Mouse (Mus musculus) skeletal muscle tissue, adult 2 months (tissue): ENCODE data around the gene Mrps6.

Experiments used
- DNase-seq: peaks from one replicate; pipeline ENCODE4 v3.0.0-alpha.2; 2012; ENCODE audit warnings: low read depth, low spot score

The Mrps6 gene

GRCm38 (mm10) chr16:92057852-92058643 is at the start of gene Mrps6, which contains the start of the genes Gm49711 and Slc5a3:
Mrps6 (plus strand) TSS chr16:92058270.
Gm49711 (plus strand) TSS chr16:92058316.
Slc5a3 (plus strand) TSS chr16:92058322.
- peak; percentile 60 for DNase-seq

GRCm38 (mm10) chr16:92009586-92009985 is 48.5 kb upstream of the Mrps6 start:
- DNase-seq: no peak

GRCm38 (mm10) chr16:92016792-92017191 is 41.3 kb upstream of the Mrps6 start:
- DNase-seq: no peak

DNA sequence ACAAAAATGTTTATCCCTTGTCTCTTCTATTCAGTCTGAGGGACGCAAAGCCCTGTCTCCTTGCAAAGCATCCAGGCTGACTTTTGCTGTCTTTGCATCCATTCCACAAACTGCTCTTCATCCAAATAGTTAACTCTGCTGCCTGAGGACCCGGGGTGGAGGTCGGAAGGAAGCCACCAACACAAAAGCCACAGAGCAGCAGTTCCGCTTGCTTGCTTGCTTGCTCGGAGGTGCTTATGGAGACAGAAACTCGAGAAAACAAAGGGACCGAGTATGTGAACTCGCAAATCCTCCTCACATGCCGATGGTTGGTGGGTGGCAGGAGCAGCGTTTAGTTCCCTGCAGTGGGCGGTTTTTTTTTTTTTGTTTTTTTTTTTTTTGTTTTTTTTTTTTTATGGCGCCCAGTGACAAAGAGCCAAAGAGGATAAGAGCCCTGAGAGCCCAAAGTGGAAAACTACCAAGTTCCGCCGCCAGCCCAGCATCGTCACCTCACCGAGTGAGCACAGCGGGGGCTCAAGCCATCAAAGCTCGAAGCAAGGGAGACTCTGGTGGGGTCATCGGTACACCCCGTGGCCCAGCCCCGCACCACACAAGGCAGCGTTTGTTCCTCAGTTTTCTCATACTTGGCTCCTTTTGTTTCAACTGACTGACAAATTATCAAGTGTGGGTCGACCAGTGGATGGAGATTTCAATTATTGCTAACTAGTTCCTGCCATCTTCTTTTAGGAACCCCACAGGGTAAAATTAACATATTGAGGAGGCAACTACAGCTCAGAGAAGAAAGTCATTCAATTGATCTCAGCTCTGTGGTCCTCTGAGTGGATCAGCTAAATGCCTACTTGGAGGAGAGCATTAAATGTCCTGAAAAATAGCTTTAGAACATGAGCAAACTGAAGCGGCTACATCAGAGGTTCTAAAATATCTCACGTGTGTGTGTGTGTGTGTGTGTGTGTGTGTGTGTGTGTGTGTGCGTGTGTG is 38.6 kb upstream of the Mrps6 start:
- peak; percentile 9 for DNase-seq

DNA sequence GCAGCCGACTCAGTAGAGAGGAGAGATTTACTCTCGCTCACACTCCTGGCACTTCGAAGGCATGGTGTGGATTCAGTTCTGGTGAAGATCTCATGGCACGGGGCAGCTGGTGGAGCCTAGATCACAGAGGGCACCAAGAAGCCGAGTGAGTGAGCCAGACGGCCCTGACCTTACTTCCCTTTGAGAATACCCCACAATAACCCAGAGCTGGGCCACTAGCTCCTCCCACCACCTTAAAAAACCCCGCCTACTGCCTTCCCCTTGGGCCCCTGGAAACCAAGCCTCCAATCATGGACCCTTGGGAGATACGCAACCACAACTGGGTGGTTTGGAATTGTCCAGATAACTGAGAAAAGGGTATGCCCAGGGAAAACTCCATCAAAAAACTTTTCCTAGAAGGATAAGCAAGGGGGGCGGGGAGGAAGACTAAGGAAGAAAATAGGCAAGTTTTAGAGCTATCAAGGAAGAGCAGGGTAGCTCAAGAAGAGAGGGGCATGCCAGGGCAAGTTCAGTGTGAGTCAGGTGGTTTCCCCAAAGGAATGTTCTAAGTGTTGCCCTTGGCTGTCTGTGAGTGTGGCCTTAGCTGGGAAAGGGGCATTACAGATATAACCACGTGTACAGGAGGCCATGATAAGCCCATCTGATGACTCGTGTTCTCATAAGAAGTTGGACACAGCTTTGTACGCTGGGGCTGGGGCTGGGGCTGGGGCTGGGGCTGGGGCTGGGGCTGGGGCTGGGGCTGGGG is 36.2 kb upstream of the Mrps6 start:
- no peak for DNase-seq

- DNase-seq: no peak
Measured at GRCm38 (mm10) chr16:92022494-92023283, 35.4 kb upstream of the Mrps6 start.

GRCm38 (mm10) chr16:92033286-92033685 is 24.8 kb upstream of the Mrps6 start:
- no peak for DNase-seq

DNA sequence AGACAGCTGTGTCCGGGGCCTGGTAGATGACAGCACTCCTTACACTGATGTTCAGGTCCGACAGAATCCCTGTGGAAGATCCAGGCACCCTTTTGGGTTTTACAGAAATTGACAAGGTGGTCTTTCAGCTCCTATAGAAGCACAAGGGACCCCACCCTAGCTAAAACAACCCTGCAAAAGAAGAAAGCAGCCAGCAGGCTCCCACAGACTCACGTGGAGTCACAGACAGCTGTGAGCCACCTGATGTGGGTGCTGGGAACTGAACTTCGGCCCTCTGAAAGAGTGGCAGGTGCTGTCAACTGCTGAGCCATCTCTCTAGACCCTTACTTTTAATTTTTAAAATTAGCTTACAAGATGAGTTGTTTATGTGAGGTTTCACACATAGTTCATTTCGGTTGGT is 23.4 kb upstream of the Mrps6 start:
- DNase-seq: no peak

DNA sequence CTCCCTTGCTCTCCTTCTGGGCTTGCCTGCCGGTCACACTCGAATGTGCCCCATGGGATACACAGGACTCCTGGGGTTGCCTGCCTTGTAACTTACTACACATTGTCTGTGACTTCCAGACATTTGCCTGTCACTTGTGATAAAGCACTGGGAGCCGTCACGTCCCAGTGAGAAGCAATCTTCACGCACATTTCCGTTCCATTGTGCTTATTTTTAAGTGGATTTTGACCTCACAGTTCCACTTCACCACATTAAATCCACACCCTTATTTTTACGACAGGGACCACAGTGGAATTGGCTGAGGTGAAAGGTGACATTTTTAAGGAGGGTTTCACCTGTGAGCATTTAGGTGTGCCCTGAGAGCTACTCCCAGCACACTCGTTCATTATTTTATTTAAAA is 21.4 kb upstream of the Mrps6 start:
- no peak for DNase-seq

DNA sequence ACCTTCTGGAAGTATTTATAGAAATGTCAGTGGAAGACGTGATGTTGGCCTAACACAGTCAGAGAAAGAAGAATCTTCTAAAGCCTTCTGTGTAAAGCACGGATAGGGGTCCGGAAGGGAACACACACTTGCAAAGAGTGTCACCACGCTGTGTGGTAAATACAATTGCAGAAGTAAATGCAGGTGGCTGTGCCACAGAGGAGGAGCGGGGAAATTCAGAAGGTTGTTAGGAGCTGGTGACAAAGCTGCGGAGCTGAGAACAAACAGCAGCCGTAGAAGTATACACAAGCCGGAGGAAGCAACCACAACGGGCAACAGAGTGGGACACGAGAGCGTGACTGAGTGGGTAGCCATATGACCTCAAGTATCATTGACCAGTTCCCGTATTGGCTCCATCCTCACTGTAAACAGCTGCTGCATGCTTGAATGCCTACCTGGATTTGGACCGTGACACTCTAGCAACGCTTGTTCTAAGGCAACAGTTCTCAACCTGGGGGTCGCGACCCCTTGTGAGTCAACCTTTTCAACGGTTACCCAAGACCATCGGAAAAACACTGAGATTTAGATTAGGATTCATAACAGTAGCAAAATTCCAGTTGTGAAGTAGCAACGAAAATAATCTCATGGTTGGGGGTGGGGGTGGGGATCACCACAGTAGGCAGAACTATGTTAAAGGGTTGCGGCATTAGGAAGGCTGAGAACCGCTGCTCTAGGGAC is 20.0 kb upstream of the Mrps6 start:
- no peak for DNase-seq

DNA sequence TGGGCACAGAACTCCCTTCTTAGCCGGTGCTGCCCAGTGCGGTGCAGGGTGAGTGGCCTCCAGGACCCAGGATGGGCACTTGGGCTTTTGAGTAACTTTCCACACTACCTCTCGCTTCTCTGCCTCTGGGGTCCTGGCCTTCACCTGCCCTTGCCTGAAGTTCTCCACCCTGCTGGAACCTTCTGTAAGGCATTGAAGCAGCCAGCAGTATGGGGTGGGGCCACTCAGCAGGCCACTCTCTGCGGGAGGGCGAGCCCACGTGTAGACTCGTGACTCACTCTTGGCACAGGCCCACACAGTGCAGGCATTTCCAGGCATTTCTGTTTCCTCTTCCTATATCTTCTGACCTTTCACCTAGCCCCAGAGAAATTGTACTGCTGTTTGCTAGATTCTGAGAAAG is 18.6 kb upstream of the Mrps6 start:
- no peak for DNase-seq

DNA sequence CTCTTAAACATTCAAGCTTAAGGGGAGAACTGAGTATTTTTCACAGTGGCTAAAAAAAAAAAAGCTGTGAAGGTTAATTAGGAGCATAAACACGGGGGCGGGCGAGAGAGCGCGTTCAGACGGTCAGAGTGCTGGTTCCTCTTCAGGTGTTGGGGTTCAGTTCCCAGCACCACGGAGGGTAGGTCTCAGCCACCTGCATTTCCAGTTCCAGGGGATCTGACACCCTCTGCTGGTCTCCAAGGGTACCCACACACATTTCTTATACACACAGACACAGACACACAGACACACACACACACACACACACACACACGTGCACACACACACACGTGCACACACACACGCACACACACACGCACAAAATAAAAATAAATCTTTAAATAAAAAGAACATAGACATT is 18.1 kb upstream of the Mrps6 start:
- no peak for DNase-seq

- no peak for DNase-seq
Measured at GRCm38 (mm10) chr16:92051777-92052310, 6.2 kb upstream of the Mrps6 start.

DNA sequence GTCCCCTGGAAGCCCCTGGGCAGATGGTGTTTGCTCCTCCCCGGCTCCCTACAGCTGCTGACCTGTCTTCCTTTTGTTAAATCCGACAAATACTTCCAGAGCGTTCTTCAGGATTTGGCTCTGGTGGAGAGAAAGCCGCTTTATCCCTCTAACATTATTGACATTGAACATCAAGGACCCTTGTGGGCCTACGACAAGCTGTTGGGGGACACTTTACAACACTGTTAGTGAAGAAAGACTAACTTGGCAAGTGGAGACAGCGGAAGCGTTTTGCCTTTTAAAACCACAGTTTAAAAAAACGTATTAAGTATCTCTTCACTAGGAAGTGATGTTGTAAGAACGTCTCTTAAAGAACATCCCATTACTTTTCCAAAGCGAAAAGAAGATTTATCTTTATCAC is 5.5 kb upstream of the Mrps6 start:
- DNase-seq: no peak

DNA sequence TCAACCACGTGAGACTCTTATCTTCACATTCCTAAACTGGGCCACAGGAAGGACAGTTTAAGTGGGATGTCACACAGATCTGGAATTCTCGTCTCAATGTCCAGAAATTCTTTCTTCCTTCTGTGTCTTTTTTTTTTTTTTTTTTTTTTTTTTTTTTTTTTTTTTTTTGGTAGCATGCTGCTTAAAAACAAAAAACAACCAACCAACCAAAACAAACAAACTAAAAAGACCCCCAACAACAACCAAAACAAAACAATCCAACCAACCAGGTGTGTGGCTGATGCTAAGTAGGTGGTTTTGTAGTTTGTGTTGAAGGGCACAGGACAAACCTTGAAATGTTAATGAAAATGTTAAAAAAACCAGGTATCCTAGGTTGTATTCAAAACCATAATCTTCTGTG is 1.4 kb upstream of the Mrps6 start:
- no peak for DNase-seq

DNA sequence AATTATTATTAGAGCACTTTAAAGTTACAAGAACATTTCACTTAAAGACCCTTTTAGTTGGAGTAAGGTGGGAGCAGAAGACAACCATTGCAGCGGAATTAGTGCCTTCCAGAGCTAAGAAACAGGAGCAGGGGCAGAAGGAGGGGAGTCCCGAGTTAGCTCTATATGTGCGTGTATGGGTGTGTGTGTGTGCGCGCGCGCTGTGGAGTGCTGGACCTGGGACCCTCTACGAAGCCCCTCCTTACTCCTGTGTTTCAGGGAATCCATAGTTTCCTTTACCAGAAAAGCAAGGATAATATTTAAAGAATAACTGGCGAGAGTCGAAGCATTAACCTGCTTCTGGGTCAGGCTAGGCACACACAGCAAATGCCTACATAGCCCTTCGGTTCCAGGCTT is 616 bp upstream of the Mrps6 start:
- no peak for DNase-seq

GRCm38 (mm10) chr16:92058644-92059620 is 862 bp downstream of the Mrps6 start:
- no peak for DNase-seq

GRCm38 (mm10) chr16:92060213-92060612 is 2.1 kb downstream of the Mrps6 start:
- DNase-seq: no peak

- DNase-seq: no peak
Measured at GRCm38 (mm10) chr16:92061586-92061985, 3.5 kb downstream of the Mrps6 start.
